ENCODE assay signal across 8 mouse cellular contexts in genomic region chr10:96333224-96333623, GRCm38 (mm10).
DNase-seq lines count a peak whose midpoint lies in the region; ATAC-seq and TF ChIP-seq lines count a peak whose summit lies in the region.

No protein-coding gene starts in this region.

- TF ChIP-seq CTCF in midbrain, postnatal 0 days (IDR thresholded peaks at IDR 0.05) = peak; percentile 35
- peak; percentile 25; the same call in 1 of the 2 replicates for TF ChIP-seq CTCF in liver, embryonic 14.5 days (IDR thresholded peaks at IDR 0.05; ENCODE audit: low read depth)

- WGBS in midbrain, postnatal 0 days = 87% methylated on average over 6 of the region's 6 CpGs
- WGBS in midbrain, embryonic 11.5 days = 84% methylated on average over 6 of the region's 6 CpGs
- WGBS in liver, embryonic 14.5 days (ENCODE audit: insufficient replicate concordance) = 21% methylated on average over 6 of the region's 6 CpGs
- WGBS in hindbrain, embryonic 14.5 days = 82% methylated on average over 6 of the region's 6 CpGs

- no peak overlapping the region for H3K4me2 ChIP-seq in midbrain, postnatal 0 days (ENCODE audit: low read depth, low read length, poor library complexity, severe bottlenecking)
- no peak overlapping the region for H3K4me2 ChIP-seq in midbrain, embryonic 11.5 days
- no peak overlapping the region for H3K4me2 ChIP-seq in liver, embryonic 14.5 days (ENCODE audit: low read depth)
- H3K4me2 ChIP-seq in hindbrain, embryonic 14.5 days (replicated peaks) = no peak overlapping the region

- H3K9me3 ChIP-seq in midbrain, postnatal 0 days (ENCODE audit: low read length) = no peaks in the 10 kb centered on the region
- H3K9me3 ChIP-seq in midbrain, embryonic 11.5 days (ENCODE audit: control insufficient read depth, low read length) = no peaks in the 10 kb centered on the region
- no peaks in the 10 kb centered on the region for H3K9me3 ChIP-seq in liver, embryonic 14.5 days (ENCODE audit: control insufficient read depth, low read length)
- H3K9me3 ChIP-seq in hindbrain, embryonic 14.5 days (ENCODE audit: control insufficient read depth, low read length) = no peaks in the 10 kb centered on the region

- no peak for TF ChIP-seq EP300 in liver, embryonic 14.5 days (IDR thresholded peaks at IDR 0.05; ENCODE audit: low read depth)

- DNase-seq in adrenal gland, postnatal 10 days = peak; percentile 9
- no peak for DNase-seq in adrenal gland, postnatal 25 days
- peak; percentile 9 for DNase-seq in midbrain, postnatal 0 days (ENCODE audit: low spot score)
- no peak for DNase-seq in midbrain, embryonic 11.5 days (ENCODE audit: low spot score, missing footprints)
- no peak for DNase-seq in liver, embryonic 14.5 days (ENCODE audit: low read depth in 3 of 3, low spot score in 3 of 3)
- DNase-seq in spleen, postnatal 36 days (ENCODE audit: low spot score in 2 of 2) = peak; percentile 86
- DNase-seq in hindbrain, embryonic 14.5 days (ENCODE audit: low spot score) = no peak
- DNase-seq in cerebellum, postnatal 36 days = no peak

- H3K27me3 ChIP-seq in midbrain, postnatal 0 days (ENCODE audit: insufficient read depth, low read length) = no peaks in the 10 kb centered on the region
- no peaks in the 10 kb centered on the region for H3K27me3 ChIP-seq in midbrain, embryonic 11.5 days (ENCODE audit: control insufficient read depth, insufficient read depth, low read length)
- H3K27me3 ChIP-seq in liver, embryonic 14.5 days (ENCODE audit: control insufficient read depth, insufficient read depth, low read length) = no peaks in the 10 kb centered on the region
- H3K27me3 ChIP-seq in hindbrain, embryonic 14.5 days (ENCODE audit: control insufficient read depth, insufficient read depth, low read length) = no peaks in the 10 kb centered on the region

- no peak for ATAC-seq in midbrain, postnatal 0 days (ENCODE audit: low FRiP score)
- ATAC-seq in midbrain, embryonic 11.5 days (ENCODE audit: low FRiP score) = no peak
- peak; percentile 53; the same call in 1 of the 2 replicates for ATAC-seq in liver, embryonic 14.5 days (ENCODE audit: insufficient read depth)
- no peak for ATAC-seq in hindbrain, embryonic 14.5 days (ENCODE audit: low FRiP score)

- no peak overlapping the region for H3K4me3 ChIP-seq in midbrain, postnatal 0 days (ENCODE audit: low read depth, low read length)
- no peak overlapping the region for H3K4me3 ChIP-seq in midbrain, embryonic 11.5 days (ENCODE audit: low read depth, low read length)
- H3K4me3 ChIP-seq in liver, embryonic 14.5 days (ENCODE audit: insufficient read depth in 1 of 2, low read depth in 2 of 2, low read length in 2 of 2) = no peak overlapping the region
- H3K4me3 ChIP-seq in hindbrain, embryonic 14.5 days (replicated peaks; ENCODE audit: low read length) = no peak overlapping the region

- no peaks in the 10 kb centered on the region for H3K36me3 ChIP-seq in midbrain, postnatal 0 days (ENCODE audit: insufficient read depth, low read length)
- no peaks in the 10 kb centered on the region for H3K36me3 ChIP-seq in midbrain, embryonic 11.5 days (ENCODE audit: control insufficient read depth, insufficient read depth, low read length)
- no peaks in the 10 kb centered on the region for H3K36me3 ChIP-seq in liver, embryonic 14.5 days (replicated peaks; ENCODE audit: control insufficient read depth, insufficient read depth, low read depth)
- H3K36me3 ChIP-seq in hindbrain, embryonic 14.5 days (replicated peaks; ENCODE audit: control insufficient read depth, insufficient read depth) = no peaks in the 10 kb centered on the region

- H3K9ac ChIP-seq in midbrain, postnatal 0 days (replicated peaks; ENCODE audit: low read length, poor library complexity, severe bottlenecking) = no peak overlapping the region
- no peak overlapping the region for H3K9ac ChIP-seq in midbrain, embryonic 11.5 days (ENCODE audit: low read length)
- H3K9ac ChIP-seq in liver, embryonic 14.5 days (replicated peaks) = no peak overlapping the region
- no peak overlapping the region for H3K9ac ChIP-seq in hindbrain, embryonic 14.5 days

- no peaks in the 10 kb centered on the region for H3K4me1 ChIP-seq in midbrain, postnatal 0 days (ENCODE audit: insufficient read depth, low read length)
- peaks cover 3% of the 10 kb centered on the region; the same call in 1 of the 2 replicates for H3K4me1 ChIP-seq in midbrain, embryonic 11.5 days (ENCODE audit: control insufficient read depth, insufficient read depth, low read length)
- no peaks in the 10 kb centered on the region for H3K4me1 ChIP-seq in liver, embryonic 14.5 days (replicated peaks; ENCODE audit: control insufficient read depth in 2 of 2, insufficient read depth in 2 of 2, low read length in 1 of 2)
- no peaks in the 10 kb centered on the region for H3K4me1 ChIP-seq in hindbrain, embryonic 14.5 days (replicated peaks; ENCODE audit: control insufficient read depth, insufficient read depth, low read length)

- H3K27ac ChIP-seq in midbrain, postnatal 0 days (ENCODE audit: low read depth, low read length) = no peak overlapping the region
- no peak overlapping the region for H3K27ac ChIP-seq in midbrain, embryonic 11.5 days (ENCODE audit: low read depth, low read length)
- H3K27ac ChIP-seq in liver, embryonic 14.5 days = no peak overlapping the region
- no peak overlapping the region for H3K27ac ChIP-seq in hindbrain, embryonic 14.5 days

Comparison
In these comparisons a context has a peak if more than half of its experiments do, and no peak if none do; other contexts are left out.
1. DNase-seq: peak in adrenal gland, postnatal 10 days (single experiment), midbrain, postnatal 0 days (single experiment) and spleen, postnatal 36 days (2 of 2); none in adrenal gland, postnatal 25 days (single experiment), midbrain, embryonic 11.5 days (single experiment), liver, embryonic 14.5 days (0 of 3), hindbrain, embryonic 14.5 days (single experiment) and cerebellum, postnatal 36 days (0 of 2).